Mouse (Mus musculus): ENCODE results near the gene Psors1c2.

GRCm38 (mm10) chr17:35512916-35513626, 19.9 kb upstream of the Psors1c2 start:
- peak; percentile 17; the same call in 1 of the 2 replicates for TF ChIP-seq CTCF (IDR thresholded peaks at IDR 0.05; ENCODE audit: borderline replicate concordance, insufficient read depth, low read length)
- no peak for TF ChIP-seq POLR2A (IDR thresholded peaks at IDR 0.05; ENCODE audit: low read depth, low read length)
